Mouse (Mus musculus): ENCODE results near the gene Wnt7b.

Gene Wnt7b

DNA sequence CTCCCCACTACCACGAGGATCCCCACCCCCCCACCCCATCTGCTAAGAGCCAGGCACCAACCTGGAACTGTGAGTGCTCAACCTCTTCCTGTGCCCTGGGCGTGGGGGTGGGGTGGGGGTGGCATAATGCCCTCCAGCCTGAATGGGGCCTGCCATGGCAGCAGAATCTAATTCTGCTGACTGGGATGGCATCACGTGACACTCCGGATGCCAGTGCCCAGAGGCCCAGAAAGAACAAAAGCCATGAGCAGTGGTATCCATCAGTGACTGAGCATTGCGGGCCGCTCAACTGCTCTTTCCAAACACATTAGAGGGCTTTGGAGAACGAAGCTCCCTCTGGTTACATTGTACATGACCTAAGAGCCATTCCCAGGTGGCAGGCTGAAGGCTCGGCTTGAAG is 79.1 kb downstream of the Wnt7b start, which contains the start of gene 7530416G11Rik:
TSS of gene 7530416G11Rik (minus strand) at position 101 of the 400 bp plus-strand sequence.
- DNase-seq = no peak

DNA sequence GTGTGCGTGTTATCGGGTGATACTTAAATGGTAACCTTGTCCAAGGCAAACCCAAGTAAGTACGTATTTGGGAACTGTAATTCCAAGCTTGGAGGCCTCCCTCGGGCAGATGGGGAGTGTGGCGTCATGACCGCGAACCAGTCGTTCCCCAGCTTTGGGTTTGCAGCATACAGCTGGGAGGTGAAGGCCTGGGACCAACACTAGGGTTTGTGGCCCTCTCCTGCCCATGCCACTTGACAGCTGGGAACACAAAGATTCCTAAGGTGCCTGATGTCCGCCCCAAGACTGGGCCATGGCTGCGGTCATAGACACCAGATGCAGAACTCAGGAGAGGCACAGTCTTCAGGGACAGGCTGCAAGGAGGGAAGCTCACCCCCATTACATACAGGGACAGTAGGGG is 82.0 kb downstream of the Wnt7b start:
- DNase-seq = no peak

DNA sequence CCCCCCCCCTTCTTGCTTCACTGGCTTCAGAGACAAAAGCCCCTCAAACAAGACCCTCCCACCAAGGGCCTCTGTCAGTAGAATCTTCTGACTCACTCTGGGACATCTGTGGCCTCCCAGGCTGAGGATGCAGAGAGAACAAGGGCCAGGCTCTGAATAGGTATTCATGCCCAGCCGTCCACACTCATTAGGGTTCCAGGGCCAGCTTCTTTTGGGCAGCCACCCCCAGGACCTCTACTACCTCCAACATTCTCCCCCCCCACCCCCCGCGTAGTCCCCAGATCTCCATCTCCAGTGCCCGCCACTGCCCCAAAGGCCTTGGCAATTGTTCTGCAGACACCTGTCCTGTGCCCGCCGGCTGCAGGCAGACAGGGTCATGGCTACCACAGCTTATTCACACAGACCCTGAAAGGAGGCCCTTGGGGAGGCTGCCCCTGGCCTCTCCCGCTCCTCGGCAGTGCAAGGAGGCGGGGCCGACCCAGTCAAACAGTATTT is 84.2 kb downstream of the Wnt7b start:
- no peak for DNase-seq

DNA sequence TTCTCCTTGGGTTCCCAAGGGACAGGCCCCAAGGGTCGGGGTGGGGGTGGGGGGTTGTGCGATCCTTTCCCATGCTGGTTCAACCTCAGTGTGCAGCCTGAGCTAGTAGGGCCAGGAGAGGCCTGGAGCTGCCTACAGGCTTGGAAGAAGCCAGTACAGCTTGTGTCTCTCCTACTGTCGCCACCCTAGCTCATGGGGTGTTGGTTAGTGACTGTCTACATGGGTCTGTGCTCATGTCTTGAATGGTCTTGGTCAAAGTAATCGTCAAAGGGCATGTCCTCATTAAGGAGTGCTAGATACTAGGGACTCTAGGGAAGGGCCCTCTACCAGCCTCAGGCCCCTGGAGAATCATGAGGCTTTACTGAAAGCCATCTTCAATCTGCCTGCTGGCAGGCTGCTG is 84.7 kb downstream of the Wnt7b start:
- DNase-seq = no peak

DNA sequence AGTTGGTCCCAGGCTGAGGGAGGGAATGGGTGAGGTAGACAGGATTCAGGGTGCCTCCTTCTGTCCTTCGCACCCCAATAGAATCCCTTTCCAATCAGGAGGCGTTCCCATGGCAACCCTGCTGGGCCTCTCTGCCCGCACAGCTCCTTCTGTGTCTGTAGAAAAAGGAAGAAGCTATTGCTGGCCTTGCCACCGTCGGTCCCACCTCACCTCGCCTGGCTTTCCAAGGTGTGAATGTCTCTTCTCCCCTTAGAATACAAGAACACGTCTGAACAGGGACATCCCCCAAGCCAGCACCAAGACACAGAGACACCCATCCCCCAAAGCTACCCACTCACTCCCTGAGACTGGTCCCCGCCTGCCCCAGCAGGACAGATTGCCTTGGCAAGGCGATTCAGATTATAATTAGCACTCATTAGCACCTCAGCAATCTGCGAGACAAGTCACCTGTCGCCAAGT is 88.1 kb downstream of the Wnt7b start:
- DNase-seq = no peak

DNA sequence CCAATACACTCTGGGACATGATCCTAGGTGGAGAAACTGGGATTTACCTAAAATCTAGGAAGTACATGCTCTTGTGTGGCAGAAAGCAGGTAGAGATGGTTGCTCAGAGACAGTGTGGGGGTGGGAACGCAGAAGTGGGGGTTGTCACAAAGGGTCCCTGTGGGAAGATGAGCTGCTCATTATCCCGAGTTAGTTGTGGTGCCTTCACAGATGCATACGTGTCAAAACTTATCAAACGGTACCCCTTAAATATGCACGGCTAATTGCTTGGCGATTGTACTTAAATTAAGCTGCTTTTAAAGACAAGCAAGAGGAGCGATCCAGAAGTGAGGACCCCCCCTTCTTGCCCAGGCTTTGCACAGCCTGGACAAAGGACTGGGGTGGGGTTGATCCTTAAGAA is 92.5 kb downstream of the Wnt7b start:
- no peak for DNase-seq

DNA sequence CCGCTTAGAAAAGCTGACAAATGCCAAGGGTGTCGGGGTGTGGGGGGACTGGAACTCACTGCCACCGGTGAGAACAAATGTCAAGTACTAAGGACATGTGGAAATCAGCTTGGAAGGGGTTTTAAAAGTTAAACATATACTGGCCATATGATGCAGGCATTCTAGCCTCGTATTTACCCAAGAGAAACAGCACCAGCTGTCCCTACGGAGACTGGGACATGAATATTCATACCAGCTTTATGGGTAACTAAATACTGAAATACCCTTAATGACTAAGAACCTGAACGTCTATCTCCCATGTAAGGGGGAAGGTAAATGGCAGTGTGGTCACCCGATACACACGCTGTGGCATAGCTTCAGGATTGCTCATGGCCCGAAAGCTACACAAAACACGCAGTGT is 93.4 kb downstream of the Wnt7b start:
- DNase-seq = no peak

All from kidney, adult 11 months (tissue).